Mouse (Mus musculus) olfactory bulb, adult 2 months (tissue): ENCODE data around the gene 1110008L16Rik.

Source experiments
- CTCF ChIP-seq: fragments of 200-500 bp; IDR thresholded peaks from 2 replicates; pipeline ENCODE4 v1.5.1; 2012; ENCODE audit warnings: low read depth, mild to moderate bottlenecking, low read length, moderate library complexity; ENCODE audit not compliant: insufficient read depth
- POLR2A ChIP-seq: fragments of 200-500 bp; IDR thresholded peaks from 2 replicates; pipeline ENCODE4 v1.6.1; 2012; ENCODE audit warnings: mild to moderate bottlenecking, low read depth, low read length, moderate library complexity; ENCODE audit not compliant: insufficient read depth

- TF ChIP-seq POLR2A (no peak), CTCF (no peak)
These were observed 2.3 kb downstream of the 1110008L16Rik start for GRCm38 (mm10) chr12:55301472-55302300.
